In the genomic region with DNA sequence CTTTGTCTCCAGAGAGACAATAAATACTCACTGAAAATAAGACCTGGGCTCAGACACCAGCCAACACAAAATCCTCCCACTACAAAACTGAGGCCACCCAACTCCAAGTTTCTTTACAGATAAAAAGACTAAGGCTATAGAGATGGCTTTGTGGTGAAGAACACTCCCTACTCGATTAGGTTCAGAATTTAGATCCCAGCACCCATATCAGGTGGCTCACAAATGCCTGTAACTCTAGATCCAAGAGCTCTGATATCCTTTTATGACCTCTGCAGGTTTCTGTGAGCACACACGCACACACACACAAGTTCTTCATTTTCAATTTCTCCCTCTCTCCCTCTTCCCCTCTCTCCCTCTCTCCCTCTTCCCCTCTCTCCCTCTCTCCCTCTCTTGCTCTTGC, we compare ENCODE assay signal across 16 mouse cellular contexts.
"Had no signal": no experiment of that assay in that cellular context is flagged by ENCODE, and none has a peak within 500 bp of the region (broad histone marks: within the 10 kb centered on the region; RNA-seq: fewer than 3 reads in every experiment).

No protein-coding gene starts in this region.

- H3K9ac ChIP-seq: neural tube, embryonic 12.5 days; neural tube, embryonic 13.5 days; neural tube, embryonic 15.5 days; stomach, embryonic 15.5 days had no signal

- H3K9me3 ChIP-seq: neural tube, embryonic 12.5 days; neural tube, embryonic 13.5 days; neural tube, embryonic 15.5 days; stomach, embryonic 15.5 days had no signal

- H3K27ac ChIP-seq: neural tube, embryonic 12.5 days; neural tube, embryonic 13.5 days; neural tube, embryonic 15.5 days; stomach, embryonic 15.5 days; stomach, postnatal 0 days had no signal

- DNase-seq: retina, postnatal 1 day; right cerebral cortex, adult 18-20 months; right cerebral cortex, postnatal 14 days; right cerebral cortex, postnatal 25 days; right cerebral cortex, postnatal 4 days; spleen, adult 18-20 months; thymus, adult 18-20 months; thymus, adult 2 months; thymus, postnatal 25 days; thymus, postnatal 36 days; thymus, postnatal 4 days had no signal

- H3K4me1 ChIP-seq: neural tube, embryonic 12.5 days; neural tube, embryonic 13.5 days; neural tube, embryonic 15.5 days; stomach, embryonic 15.5 days had no signal

- H3K36me3 ChIP-seq: neural tube, embryonic 12.5 days; neural tube, embryonic 13.5 days; stomach, embryonic 15.5 days had no signal

- H3K27me3 ChIP-seq: neural tube, embryonic 12.5 days; neural tube, embryonic 13.5 days; neural tube, embryonic 15.5 days; stomach, embryonic 15.5 days had no signal

- H3K4me3 ChIP-seq: neural tube, embryonic 12.5 days; neural tube, embryonic 13.5 days; neural tube, embryonic 15.5 days; stomach, embryonic 15.5 days had no signal
